Mouse (Mus musculus): ENCODE results near the gene Lamb1. TPM values are rescaled to one million over a fixed set of nuclear protein-coding genes. Genes with fewer than 3 reads are reported as not detected.
A peak's percentile ranks its signal among the peaks of the same experiment; 100 is the strongest.

Gene Lamb1
- 22.4 and 24.4 TPM in 2 replicates for polyA plus RNA-seq (2014; fragmentation: Nextera tagmentation; extraction: Ambion mirVana)

DNA sequence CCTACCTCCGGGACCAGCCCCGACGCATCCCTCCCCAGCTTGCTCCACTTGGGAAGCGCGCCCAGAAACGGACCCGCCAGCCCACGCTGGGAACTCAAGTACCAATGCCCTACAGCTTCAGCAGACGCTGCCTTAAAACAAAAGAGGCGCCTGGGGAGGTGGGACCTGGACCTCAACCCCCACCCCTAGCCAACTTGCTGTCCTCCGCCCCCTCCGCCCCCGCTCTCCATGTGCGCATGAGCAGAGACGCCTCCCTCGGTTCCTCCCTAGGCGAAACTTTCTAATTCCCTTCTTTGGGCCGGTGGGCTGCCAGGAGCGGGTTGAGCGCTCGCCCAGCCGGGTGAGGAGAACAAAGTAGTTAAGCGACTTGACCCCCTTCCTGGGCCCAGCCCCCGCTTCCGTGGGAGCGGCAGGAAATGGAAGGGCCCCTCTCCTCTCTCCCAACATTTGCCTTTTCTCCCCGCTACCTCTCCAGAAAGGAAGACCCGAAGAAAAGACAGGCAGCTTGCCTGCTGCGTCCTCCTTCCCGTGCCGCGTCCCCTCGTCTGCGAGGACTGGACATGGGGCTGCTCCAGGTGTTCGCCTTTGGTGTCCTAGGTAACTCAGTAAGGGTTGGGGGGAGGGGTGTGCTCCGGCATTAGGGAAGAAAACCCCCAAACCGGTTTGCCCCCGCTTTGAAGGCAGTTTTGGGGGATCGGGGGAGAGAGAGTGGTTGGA is at the start of gene Lamb1:
Gene Lamb1, plus strand, starts transcription at position 230 of the 717 bp plus-strand sequence.
- peak within 1 kb of the TSS; percentile 21; the same call in 1 of the 2 replicates for H3K9ac ChIP-seq (ENCODE audit: low read length)
- 0 out of 2 replicates have a peak, but pooled peaks have one; percentile 53 for ATAC-seq (replicated peaks; ENCODE audit: low FRiP score)

DNA sequence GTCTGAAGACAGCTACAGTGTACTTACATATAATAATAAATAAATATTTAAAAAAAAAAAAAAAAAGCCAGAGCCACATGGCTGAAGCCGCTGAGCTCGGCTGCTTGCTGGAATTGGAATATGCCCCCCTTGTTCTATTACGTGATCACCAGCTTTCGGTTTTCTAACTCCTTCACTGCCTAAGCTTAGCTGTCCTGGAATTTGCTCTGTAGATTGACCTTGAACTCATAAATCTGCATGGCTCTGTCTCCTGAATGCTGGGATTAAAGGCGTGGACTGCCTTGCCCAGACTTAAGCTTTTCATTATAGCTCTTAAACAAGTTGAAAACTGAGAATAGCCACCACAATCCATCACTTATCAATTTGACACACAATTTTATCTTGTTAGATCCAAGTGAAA is 47.8 kb upstream of the Lamb1 start:
- H3K4me3 ChIP-seq (ENCODE audit: low read depth, low read length): no peak overlapping the region
- H3K9ac ChIP-seq (ENCODE audit: low read length): no peak overlapping the region
- no peak for ATAC-seq (replicated peaks; ENCODE audit: low FRiP score)
- H3K27ac ChIP-seq (ENCODE audit: low read depth, low read length): no peak overlapping the region
- H3K4me2 ChIP-seq (ENCODE audit: low read depth, low read length, severe bottlenecking): no peak overlapping the region
- WGBS: 79% methylated on average over 5 of the region's 5 CpGs
- no peaks in the 10 kb centered on the region for H3K4me1 ChIP-seq (replicated peaks; ENCODE audit: control insufficient read depth, insufficient read depth, low read length)
- no peak for DNase-seq (ENCODE audit: low spot score)
- H3K9me3 ChIP-seq (ENCODE audit: control insufficient read depth, low read length): no peaks in the 10 kb centered on the region
- H3K27me3 ChIP-seq (ENCODE audit: control insufficient read depth, insufficient read depth, low read length): no peaks in the 10 kb centered on the region
- no peaks in the 10 kb centered on the region for H3K36me3 ChIP-seq (ENCODE audit: control insufficient read depth, insufficient read depth, low read length)

More for the DNA sequence above, at the start of gene Lamb1:
- Histone ChIP-seq H3K4me3 (ENCODE audit: low read depth, low read length) (peak within 1 kb of the TSS; percentile 36), H3K36me3 (ENCODE audit: control insufficient read depth, insufficient read depth, low read length) (no peaks in the 10 kb centered on the region), H3K4me2 (ENCODE audit: low read depth, low read length, severe bottlenecking) (peak within 1 kb of the TSS; percentile 48), H3K9me3 (ENCODE audit: control insufficient read depth, low read length) (no peaks in the 10 kb centered on the region), H3K4me1 (replicated peaks; ENCODE audit: control insufficient read depth, insufficient read depth, low read length) (no peaks in the 10 kb centered on the region; the same call in 1 of the 2 replicates), H3K27me3 (ENCODE audit: control insufficient read depth, insufficient read depth, low read length) (peaks cover 34% of the 10 kb centered on the region), H3K27ac (ENCODE audit: low read depth, low read length) (no peak within 1 kb of the TSS)
- under 1% methylated on average over 39 of the region's 39 CpGs for WGBS
- DNase-seq (ENCODE audit: low spot score): peak; percentile 78

DNA sequence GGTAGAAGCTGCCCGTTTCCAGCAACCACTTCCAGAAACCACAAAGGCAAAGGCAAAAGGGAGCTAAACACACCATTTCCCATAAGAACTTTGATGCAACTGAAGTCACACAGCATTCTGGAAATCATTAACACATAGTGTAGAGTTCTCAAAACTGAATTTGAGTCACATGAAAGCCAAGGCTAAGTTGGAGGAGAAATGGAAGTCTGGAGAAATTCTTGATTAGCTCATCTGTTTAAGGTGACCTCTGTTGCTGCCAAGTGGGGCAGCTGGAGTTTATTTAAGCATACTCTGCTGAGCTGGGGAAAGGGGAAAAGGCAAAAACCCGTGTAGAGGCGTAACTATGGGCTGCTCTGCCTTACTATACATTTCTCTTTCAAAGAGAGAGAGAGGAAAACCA is 46.3 kb upstream of the Lamb1 start:
- no peak overlapping the region for H3K4me2 ChIP-seq (ENCODE audit: low read depth, low read length, severe bottlenecking)
- H3K4me1 ChIP-seq (replicated peaks; ENCODE audit: control insufficient read depth, insufficient read depth, low read length): 0 out of 2 replicates have a peak, but pooled peaks cover 2% of the 10 kb centered on the region
- no peak for ATAC-seq (replicated peaks; ENCODE audit: low FRiP score)
- WGBS: 69% methylated on average over 3 of the region's 3 CpGs
- H3K36me3 ChIP-seq (ENCODE audit: control insufficient read depth, insufficient read depth, low read length): no peaks in the 10 kb centered on the region
- H3K9me3 ChIP-seq (ENCODE audit: control insufficient read depth, low read length): no peaks in the 10 kb centered on the region
- DNase-seq (ENCODE audit: low spot score): no peak
- no peak overlapping the region for H3K27ac ChIP-seq (ENCODE audit: low read depth, low read length)
- no peak overlapping the region for H3K9ac ChIP-seq (ENCODE audit: low read length)
- no peaks in the 10 kb centered on the region for H3K27me3 ChIP-seq (ENCODE audit: control insufficient read depth, insufficient read depth, low read length)
- H3K4me3 ChIP-seq (ENCODE audit: low read depth, low read length): no peak overlapping the region

DNA sequence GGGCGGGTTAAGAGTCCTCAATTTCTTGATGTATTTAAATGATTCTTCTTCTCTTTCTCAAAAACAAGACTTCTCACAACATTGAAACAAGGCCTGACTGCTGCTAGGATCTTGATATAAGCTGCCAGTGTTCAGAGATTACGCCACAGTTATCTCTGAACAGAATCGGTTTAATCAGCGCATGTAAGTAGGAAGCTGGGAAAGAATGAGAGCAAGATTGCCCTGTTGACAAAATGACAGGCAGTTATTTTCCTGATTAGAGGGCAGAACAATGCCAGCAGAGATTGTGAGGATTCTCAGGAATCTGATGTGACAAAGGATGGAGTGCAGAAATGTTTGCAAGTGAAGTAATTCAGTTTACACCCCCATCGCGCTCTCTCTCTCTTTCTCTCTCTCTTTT is 43.5 kb upstream of the Lamb1 start:
- H3K27ac ChIP-seq (ENCODE audit: low read depth, low read length): no peak overlapping the region
- H3K9ac ChIP-seq (ENCODE audit: low read length): no peak overlapping the region
- 0 out of 2 replicates have a peak, but pooled peaks cover 2% of the 10 kb centered on the region for H3K4me1 ChIP-seq (replicated peaks; ENCODE audit: control insufficient read depth, insufficient read depth, low read length)
- no peak overlapping the region for H3K4me3 ChIP-seq (ENCODE audit: low read depth, low read length)
- DNase-seq (ENCODE audit: low spot score) (no peak), ATAC-seq (replicated peaks; ENCODE audit: low FRiP score) (no peak)
- no peak overlapping the region for H3K4me2 ChIP-seq (ENCODE audit: low read depth, low read length, severe bottlenecking)
- H3K9me3 ChIP-seq (ENCODE audit: control insufficient read depth, low read length): no peaks in the 10 kb centered on the region
- H3K36me3 ChIP-seq (ENCODE audit: control insufficient read depth, insufficient read depth, low read length): no peaks in the 10 kb centered on the region
- 70% methylated on average over 6 of the region's 6 CpGs for WGBS
- no peaks in the 10 kb centered on the region for H3K27me3 ChIP-seq (ENCODE audit: control insufficient read depth, insufficient read depth, low read length)

DNA sequence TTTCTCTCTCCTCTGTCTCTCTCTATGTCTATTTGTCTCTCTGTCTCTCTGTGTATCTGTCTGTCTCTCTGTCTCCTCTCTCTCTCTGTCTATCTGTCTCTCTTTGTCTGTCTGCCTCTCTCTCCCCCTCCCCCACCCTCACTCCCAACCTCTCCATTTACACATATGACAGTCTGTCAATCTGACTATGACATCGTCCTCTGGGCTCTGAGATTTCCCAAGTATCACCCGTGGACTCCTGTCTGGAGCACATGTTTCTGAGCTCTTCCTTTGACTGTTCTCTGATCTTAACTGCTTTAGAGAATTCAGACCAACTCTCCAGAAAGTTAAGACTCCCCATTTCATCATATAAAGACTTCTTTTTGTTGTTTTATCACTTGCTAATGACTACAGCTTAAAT is 42.8 kb upstream of the Lamb1 start:
- Histone ChIP-seq H3K27me3 (ENCODE audit: control insufficient read depth, insufficient read depth, low read length) (no peaks in the 10 kb centered on the region), H3K9ac (ENCODE audit: low read length) (no peak overlapping the region), H3K9me3 (ENCODE audit: control insufficient read depth, low read length) (no peaks in the 10 kb centered on the region), H3K4me1 (replicated peaks; ENCODE audit: control insufficient read depth, insufficient read depth, low read length) (0 out of 2 replicates have a peak, but pooled peaks cover 2% of the 10 kb centered on the region), H3K4me2 (ENCODE audit: low read depth, low read length, severe bottlenecking) (no peak overlapping the region), H3K36me3 (ENCODE audit: control insufficient read depth, insufficient read depth, low read length) (no peaks in the 10 kb centered on the region), H3K27ac (ENCODE audit: low read depth, low read length) (no peak overlapping the region), H3K4me3 (ENCODE audit: low read depth, low read length) (no peak overlapping the region)
- ATAC-seq (replicated peaks; ENCODE audit: low FRiP score) (no peak; the same call in 1 of the 2 replicates), DNase-seq (ENCODE audit: low spot score) (no peak)
- 15% methylated on average over 2 of the region's 2 CpGs for WGBS

DNA sequence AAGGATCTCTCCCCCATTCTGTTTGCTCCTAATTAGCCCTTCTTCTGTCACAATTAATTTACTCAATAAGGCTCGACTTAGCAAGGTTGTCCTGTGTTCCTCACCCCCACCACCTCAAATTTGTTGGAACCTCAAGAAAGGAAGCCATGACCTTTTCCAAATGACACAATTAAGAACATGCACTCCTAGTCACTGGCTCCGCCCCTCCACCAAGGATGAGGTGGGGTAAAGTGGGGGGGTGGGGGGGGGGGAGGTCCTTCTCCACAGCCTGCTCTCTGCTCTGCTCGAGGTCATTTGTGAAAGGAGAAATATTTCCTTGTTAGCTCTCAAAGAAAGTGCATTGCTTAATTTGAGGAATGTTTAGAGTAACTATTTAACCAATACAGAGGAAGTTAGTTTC is 42.3 kb upstream of the Lamb1 start:
- Histone ChIP-seq H3K4me2 (ENCODE audit: low read depth, low read length, severe bottlenecking) (no peak overlapping the region), H3K36me3 (ENCODE audit: control insufficient read depth, insufficient read depth, low read length) (no peaks in the 10 kb centered on the region), H3K9ac (ENCODE audit: low read length) (no peak overlapping the region), H3K27ac (ENCODE audit: low read depth, low read length) (no peak overlapping the region), H3K4me1 (replicated peaks; ENCODE audit: control insufficient read depth, insufficient read depth, low read length) (0 out of 2 replicates have a peak, but pooled peaks cover 2% of the 10 kb centered on the region), H3K27me3 (ENCODE audit: control insufficient read depth, insufficient read depth, low read length) (no peaks in the 10 kb centered on the region), H3K4me3 (ENCODE audit: low read depth, low read length) (no peak overlapping the region), H3K9me3 (ENCODE audit: control insufficient read depth, low read length) (no peaks in the 10 kb centered on the region)
- ATAC-seq (replicated peaks; ENCODE audit: low FRiP score) (peak; percentile 66; the same call in 1 of the 2 replicates), DNase-seq (ENCODE audit: low spot score) (peak; percentile 65)
- 12% methylated on average over 3 of the region's 3 CpGs for WGBS

DNA sequence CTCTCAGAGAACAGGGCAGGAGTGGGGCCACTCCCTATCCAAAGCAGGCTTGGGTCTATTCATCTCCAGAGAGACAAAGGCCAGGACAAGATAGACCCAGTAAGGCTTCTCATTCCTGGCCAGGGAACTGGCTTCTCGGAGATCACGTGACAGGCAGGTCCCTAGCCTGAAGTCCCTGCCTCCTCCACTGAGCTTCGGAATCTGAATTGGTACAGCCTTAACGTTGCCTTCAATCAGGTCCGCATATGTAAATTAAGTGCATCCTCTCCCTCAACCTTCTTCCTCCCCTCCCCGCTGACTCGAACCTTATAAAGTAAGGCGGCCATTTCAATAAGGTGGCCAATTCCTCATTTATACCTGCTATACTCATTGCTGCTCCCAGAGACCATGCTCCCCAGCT is 39.6 kb upstream of the Lamb1 start:
- no peak overlapping the region for H3K4me3 ChIP-seq (ENCODE audit: low read depth, low read length)
- 35% methylated on average over 8 of the region's 8 CpGs for WGBS
- DNase-seq (ENCODE audit: low spot score) (no peak), ATAC-seq (replicated peaks; ENCODE audit: low FRiP score) (0 out of 2 replicates have a peak, but pooled peaks have one; percentile 24)
- no peak overlapping the region for H3K27ac ChIP-seq (ENCODE audit: low read depth, low read length)
- 0 out of 2 replicates have a peak, but pooled peaks cover 2% of the 10 kb centered on the region for H3K4me1 ChIP-seq (replicated peaks; ENCODE audit: control insufficient read depth, insufficient read depth, low read length)
- no peaks in the 10 kb centered on the region for H3K9me3 ChIP-seq (ENCODE audit: control insufficient read depth, low read length)
- no peaks in the 10 kb centered on the region for H3K27me3 ChIP-seq (ENCODE audit: control insufficient read depth, insufficient read depth, low read length)
- no peak overlapping the region for H3K4me2 ChIP-seq (ENCODE audit: low read depth, low read length, severe bottlenecking)
- no peak overlapping the region for H3K9ac ChIP-seq (ENCODE audit: low read length)
- H3K36me3 ChIP-seq (ENCODE audit: control insufficient read depth, insufficient read depth, low read length): no peaks in the 10 kb centered on the region

DNA sequence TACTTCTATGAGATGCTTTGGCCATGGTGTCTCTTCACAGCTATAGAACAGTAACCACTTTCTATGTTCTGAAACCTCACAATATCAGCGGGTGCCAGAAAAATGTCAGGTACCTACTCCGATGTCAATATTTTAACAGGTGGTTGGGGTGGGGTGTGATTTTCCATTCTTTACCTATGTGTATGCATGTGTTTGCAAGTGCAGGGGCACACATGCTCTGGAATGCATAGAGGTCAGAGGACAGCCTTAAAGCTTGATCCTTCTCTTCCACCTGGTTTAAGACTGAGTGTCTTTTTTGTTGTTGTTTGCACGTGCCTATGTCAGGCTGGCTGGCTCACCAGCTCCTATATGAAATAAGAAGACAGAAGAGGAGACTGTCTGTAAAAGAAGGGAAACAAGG is 37.9 kb upstream of the Lamb1 start:
- no peak for ATAC-seq (replicated peaks; ENCODE audit: low FRiP score)
- no peaks in the 10 kb centered on the region for H3K36me3 ChIP-seq (ENCODE audit: control insufficient read depth, insufficient read depth, low read length)
- H3K9me3 ChIP-seq (ENCODE audit: control insufficient read depth, low read length): no peaks in the 10 kb centered on the region
- no peak overlapping the region for H3K9ac ChIP-seq (ENCODE audit: low read length)
- no peak overlapping the region for H3K27ac ChIP-seq (ENCODE audit: low read depth, low read length)
- 0 out of 2 replicates have a peak, but pooled peaks cover 2% of the 10 kb centered on the region for H3K4me1 ChIP-seq (replicated peaks; ENCODE audit: control insufficient read depth, insufficient read depth, low read length)
- DNase-seq (ENCODE audit: low spot score): no peak
- WGBS: 80% methylated on average over 3 of the region's 3 CpGs
- H3K4me3 ChIP-seq (ENCODE audit: low read depth, low read length): no peak overlapping the region
- no peak overlapping the region for H3K4me2 ChIP-seq (ENCODE audit: low read depth, low read length, severe bottlenecking)
- H3K27me3 ChIP-seq (ENCODE audit: control insufficient read depth, insufficient read depth, low read length): no peaks in the 10 kb centered on the region

DNA sequence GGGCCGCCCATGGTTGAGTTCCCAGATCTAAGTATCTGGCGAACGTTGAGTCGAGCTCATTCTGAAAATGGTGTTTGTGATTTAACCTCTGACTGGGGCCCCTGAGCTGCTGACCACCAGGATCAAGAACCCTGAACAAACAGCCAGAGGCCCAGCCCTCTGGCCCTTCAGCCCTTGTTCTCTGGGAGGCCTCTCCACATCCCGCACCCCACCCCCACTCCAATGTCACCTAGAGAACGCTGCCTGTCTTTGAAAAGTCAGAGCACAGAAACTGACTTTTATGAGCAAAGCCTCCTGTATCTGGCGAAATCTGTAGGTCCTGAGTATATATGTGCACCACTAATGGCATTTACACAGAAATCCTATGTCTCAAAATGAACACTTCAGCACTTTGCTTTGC is 36.2 kb upstream of the Lamb1 start:
- DNase-seq (ENCODE audit: low spot score) (no peak), ATAC-seq (replicated peaks; ENCODE audit: low FRiP score) (no peak)
- Histone ChIP-seq H3K27me3 (ENCODE audit: control insufficient read depth, insufficient read depth, low read length) (no peaks in the 10 kb centered on the region), H3K4me3 (ENCODE audit: low read depth, low read length) (no peak overlapping the region), H3K27ac (ENCODE audit: low read depth, low read length) (no peak overlapping the region), H3K9ac (ENCODE audit: low read length) (no peak overlapping the region), H3K4me1 (replicated peaks; ENCODE audit: control insufficient read depth, insufficient read depth, low read length) (no peaks in the 10 kb centered on the region), H3K36me3 (ENCODE audit: control insufficient read depth, insufficient read depth, low read length) (no peaks in the 10 kb centered on the region), H3K9me3 (ENCODE audit: control insufficient read depth, low read length) (no peaks in the 10 kb centered on the region), H3K4me2 (ENCODE audit: low read depth, low read length, severe bottlenecking) (no peak overlapping the region)
- WGBS: 62% methylated on average over 7 of the region's 7 CpGs

Measured in forebrain, embryonic 11.5 days (tissue).